Mouse (Mus musculus) CD4-positive, CD25-positive, alpha-beta regulatory T cell, adult 4 months (primary cell): ENCODE data around the gene Sox18. TPM values are rescaled to one million over a fixed set of nuclear protein-coding genes. Genes with fewer than 3 reads are reported as not detected.
A peak's percentile ranks its signal among the peaks of the same experiment; 100 is the strongest.

Experiments used
- ATAC-seq: one replicate; pipeline ENCODE4 v1.8.0; 2017
- polyA plus RNA-seq, 2 experiments: library from polyadenylated mRNA; unstranded; fragments of 100-300 nt; shearing (Covaris generic); gene quantifications; one replicate each; pipeline ENCODE4 v1.2.1; 2017

The Sox18 gene
- polyA plus RNA-seq = not detected

DNA sequence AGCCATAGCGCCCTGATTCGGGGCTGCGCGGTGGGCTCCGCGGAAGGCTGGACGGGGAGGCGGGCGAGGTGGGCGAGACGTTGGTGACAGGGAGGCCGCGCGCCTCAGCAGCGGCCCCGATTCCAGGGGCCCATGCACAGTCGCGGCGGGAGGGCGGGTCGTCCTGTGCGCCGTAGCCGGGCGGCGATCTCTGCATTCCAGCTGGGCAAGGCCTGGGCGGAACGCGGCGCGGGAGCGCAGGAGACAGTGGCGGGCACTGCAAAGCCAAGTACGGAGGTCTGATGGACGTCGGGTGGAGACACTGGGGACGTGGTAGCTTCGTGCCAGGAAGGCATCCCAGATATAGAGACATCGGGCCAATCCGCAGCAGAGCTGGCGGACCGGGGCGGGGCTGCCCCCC lies at the start of gene Sox18:
TSS of gene Sox18 (minus strand) at position 315 of the 400 bp plus-strand sequence.
- no peak for ATAC-seq

DNA sequence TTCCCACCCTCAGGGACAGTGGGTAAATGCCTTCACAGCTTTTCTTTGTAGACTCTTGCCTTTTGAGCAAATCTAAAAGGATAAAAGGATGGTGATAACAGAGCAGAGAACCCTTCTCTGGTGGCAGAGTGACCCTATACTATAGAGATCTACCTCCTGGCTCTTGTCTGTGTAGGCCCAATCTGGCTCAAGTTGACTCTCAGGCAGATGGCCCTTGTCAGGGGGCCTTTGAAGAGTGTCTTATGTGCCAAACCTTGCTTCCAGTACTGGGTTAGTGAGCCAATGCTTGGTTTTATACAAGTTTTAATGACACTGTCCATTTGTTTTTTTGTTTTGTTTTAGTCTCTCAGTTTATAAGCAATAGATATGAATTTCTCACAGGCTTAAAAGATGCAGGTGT lies 49.8 kb upstream of the Sox18 start:
- ATAC-seq = no peak

GRCm38 (mm10) chr2:181720061-181720460 lies 48.6 kb upstream of the Sox18 start:
- no peak for ATAC-seq

- ATAC-seq = no peak
Observed at GRCm38 (mm10) chr2:181716991-181717390, 45.6 kb upstream of the Sox18 start.

DNA sequence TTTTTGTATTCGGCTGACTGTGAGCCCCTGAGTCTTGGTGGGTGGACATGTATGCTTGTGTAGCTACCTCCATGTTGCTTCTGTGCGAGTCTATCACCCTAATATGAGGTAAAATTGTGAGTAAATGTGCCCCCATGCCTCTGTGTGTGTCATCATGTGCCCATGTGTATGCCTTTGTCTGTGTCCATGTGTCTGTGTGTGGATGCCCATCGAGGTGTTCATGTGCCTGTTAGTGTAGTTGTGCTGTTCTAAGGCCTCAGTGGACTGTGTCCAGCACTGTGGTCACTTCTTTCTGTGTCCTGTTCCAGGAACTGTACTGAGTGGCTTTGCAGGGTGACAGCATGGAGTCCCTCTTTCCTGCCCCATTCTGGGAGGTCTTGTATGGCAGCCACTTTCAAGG lies 43.9 kb upstream of the Sox18 start:
- ATAC-seq = no peak

- no peak for ATAC-seq
Observed at GRCm38 (mm10) chr2:181714903-181715326, 43.5 kb upstream of the Sox18 start, which contains the start of gene Oprl1. TSS of gene Oprl1 (plus strand) at chr2:181715016.

DNA sequence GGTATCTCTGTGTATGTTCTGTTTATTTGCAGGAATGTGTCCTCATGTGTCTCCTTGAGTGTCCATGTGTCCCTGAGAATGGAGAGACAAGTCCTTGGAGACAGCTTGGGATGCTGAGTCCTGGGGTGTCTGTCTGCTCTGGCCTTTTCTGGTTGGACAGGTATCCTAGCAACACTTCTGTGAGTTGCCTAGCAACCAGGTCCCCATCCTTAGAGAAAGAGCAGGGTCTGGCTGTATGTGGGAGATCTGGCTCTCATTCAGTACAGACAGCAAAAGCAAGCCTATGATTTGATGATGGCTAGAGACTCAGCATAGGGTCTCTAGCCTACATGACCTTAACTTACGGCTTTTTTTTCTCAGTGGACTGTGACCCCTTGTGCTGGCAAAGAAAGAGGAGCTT lies 42.3 kb upstream of the Sox18 start:
- ATAC-seq = no peak

- ATAC-seq = peak; percentile 86
Observed at GRCm38 (mm10) chr2:181706668-181707067, 35.2 kb upstream of the Sox18 start.

DNA sequence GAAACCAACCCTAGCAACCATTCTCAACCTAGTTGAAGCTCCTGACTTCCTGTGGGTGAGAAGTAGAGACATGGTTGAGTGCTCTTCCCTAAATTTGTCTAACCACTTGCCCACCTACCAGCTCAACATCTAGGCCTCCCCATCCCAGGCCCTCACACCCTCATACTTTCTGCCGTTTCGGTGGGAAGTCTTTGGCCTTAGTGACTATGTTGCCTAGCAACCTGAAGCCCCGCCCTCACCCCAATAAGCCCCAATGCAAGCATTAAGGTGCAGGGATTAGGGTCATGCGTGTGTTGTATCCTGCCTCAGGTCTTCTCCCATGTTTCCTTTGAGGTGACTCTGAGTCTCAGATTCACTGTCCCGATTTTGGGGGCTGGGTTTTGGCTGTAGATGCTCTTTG lies 26.8 kb upstream of the Sox18 start, which contains the start of gene Lkaaear1:
TSS of gene Lkaaear1 (minus strand) at position 202 of the 400 bp plus-strand sequence.
- no peak for ATAC-seq

DNA sequence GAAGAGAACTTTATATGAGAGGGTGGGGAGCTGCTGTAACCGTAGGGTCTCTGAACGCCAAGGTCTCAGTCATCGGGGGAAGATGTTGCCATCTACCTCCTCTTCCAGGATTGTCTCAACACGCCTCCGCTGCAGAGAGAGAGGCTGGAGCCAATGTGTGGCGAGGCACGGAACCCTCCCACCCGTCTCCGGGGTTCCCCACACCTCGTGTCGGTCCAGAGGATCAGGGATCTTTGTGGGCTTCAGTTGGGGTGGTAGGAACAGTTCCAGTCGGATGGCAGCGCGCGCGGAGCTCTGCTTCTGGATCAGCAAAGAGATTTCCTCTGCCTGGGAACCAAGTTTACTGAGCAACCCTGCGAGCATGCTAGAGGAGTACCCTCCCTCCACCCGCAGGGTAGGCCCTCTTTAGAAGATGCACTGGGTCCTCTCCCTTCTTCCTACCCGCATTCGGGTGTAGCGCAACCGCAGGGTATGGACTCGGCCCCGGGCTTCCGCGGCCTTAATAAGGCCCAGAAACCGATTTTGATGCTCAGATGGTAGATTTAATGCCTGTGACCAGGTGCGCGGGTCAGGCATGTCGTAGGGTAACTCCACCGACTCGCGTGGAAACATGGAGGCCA lies 25.5 kb upstream of the Sox18 start:
- no peak for ATAC-seq

DNA sequence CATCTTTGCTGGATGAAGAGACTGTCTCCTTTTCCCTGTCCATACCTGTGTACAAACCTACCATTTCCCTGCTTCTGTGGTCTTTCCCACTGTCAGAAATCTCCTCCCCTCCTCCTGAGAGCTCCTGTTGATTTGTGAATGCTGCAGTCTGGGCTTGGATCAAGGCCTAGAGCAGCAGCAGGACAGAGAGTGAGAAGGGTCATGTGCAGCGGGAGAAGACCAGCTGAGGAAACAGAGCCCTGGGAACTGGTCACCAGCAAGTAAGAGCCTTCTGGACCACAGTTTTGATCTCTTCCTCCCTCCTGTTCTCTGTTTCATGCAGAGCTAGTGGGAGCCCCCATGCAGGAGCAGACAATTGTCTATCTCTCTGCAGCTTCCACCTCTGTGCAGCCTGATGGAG lies 24.3 kb upstream of the Sox18 start:
- ATAC-seq = no peak

- ATAC-seq = no peak
Observed at GRCm38 (mm10) chr2:181694581-181694980, 23.1 kb upstream of the Sox18 start.

GRCm38 (mm10) chr2:181693339-181694280 lies 22.2 kb upstream of the Sox18 start, which contains the start of gene Rgs19:
TSS of gene Rgs19 (minus strand) at chr2:181693977.
- peak; percentile 88 for ATAC-seq

- ATAC-seq = no peak
Observed at GRCm38 (mm10) chr2:181692304-181692703, 20.9 kb upstream of the Sox18 start.

DNA sequence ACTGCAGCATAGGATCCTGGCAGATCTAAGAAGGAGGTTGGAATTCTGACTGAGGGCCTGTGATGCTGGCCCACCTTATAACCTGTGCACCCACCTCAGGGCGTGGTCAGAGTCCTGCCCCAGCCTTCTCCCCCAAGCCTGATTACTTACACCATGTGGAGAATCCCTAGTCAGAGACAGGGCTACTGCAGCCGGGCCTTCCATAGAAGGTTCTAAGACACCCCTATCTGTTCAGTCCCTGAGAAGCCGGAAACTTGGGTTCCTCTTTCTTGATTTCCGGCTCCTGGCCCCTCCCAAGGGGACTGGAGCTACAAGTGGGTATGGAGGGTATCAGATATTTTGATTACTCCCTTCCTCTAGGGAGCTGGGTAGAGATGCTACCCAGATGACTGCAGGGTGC lies 20.1 kb upstream of the Sox18 start:
- peak; percentile 35 for ATAC-seq

DNA sequence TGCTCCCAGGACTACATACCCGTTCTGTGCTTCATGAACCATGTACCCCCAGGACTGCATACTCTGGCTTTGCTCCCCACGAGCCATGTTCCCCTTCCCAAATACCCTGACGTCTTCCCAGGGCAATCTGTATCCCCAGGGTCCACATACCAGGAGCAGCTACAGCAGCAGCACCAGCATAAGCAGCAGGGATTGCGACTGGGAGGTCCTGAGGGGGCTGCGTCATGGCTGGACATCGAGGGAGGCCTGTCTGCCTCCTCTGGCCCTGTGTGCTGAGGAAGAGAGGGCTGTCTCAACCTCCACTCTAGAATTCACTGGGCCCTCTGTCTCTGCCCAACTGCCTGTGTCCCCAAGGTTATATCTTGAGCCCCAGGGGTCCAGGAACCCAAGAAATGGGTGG lies 19.6 kb upstream of the Sox18 start:
- ATAC-seq = no peak

GRCm38 (mm10) chr2:181689466-181690160 lies 18.2 kb upstream of the Sox18 start:
- no peak for ATAC-seq

- ATAC-seq = no peak
Observed at GRCm38 (mm10) chr2:181687586-181687985, 16.1 kb upstream of the Sox18 start.

DNA sequence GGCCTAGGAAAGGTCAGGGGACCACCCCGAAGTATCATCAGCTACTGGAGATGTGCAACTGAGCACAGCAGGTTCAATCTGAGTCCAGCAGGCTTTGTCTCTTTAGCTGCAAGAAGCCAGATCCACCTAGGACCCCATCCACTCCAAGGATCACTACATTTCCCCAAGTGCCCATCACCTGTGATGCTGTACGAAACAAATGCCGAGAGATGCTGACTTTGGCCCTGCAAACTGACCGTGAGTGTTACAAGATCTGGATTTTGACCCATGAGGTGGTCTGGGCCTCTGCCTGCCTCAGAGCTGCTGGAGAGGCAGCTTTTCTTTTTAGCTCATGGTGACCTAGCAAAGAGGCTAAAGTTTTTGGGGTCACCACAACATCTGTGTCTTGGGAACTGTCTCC lies 14.2 kb upstream of the Sox18 start:
- ATAC-seq = no peak

GRCm38 (mm10) chr2:181684713-181685112 lies 13.3 kb upstream of the Sox18 start:
- ATAC-seq = no peak

- ATAC-seq = no peak
Observed at GRCm38 (mm10) chr2:181683381-181683780, 11.9 kb upstream of the Sox18 start.

DNA sequence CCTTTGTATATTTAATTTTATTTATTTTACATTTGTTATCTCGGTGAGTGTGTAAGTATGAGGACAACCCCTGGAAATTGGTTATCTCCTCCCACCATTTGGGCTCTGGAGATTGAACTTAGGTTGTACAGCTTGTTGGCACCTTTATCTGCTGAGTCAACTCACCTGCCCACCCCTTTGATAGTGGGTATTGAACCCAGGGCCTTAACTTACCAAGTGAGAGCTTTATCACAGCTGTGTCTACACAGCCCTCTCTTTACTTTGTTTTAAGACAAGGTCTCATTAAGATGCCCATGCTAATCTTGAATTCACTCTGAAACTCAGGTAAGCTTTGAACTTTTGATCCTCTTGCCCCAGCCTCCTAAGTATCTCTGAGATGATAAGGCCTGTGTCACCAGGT lies 10.5 kb upstream of the Sox18 start:
- no peak for ATAC-seq

GRCm38 (mm10) chr2:181680716-181681117 lies 9.3 kb upstream of the Sox18 start:
- peak; percentile 58 for ATAC-seq
